Mouse (Mus musculus) lung, postnatal 0 days (tissue): ENCODE data around the gene Flrt2. TPM values are rescaled to one million over a fixed set of nuclear protein-coding genes. Genes with fewer than 3 reads are reported as not detected.

ENCODE experiments used
- ATAC-seq: fragments of 200-750 bp; cut with Nextera tagmentation; 2 replicates; pipeline ENCODE4 v1.8.0; 2017; ENCODE audit warnings: moderate library complexity
- DNase-seq: peaks from one replicate; pipeline ENCODE4 v3.0.0-alpha.2; 2016; ENCODE audit warnings: low spot score
- H3K27ac ChIP-seq: fragments of 300-500 bp; sonication (generic); 2 replicates; pipeline ENCODE4 v1.5.1; 2014; ENCODE audit warnings: antibody characterized with exemption, mild to moderate bottlenecking, low read length, mixed read lengths
- H3K27me3 ChIP-seq: fragments of 300-500 bp; sonication (generic); replicated peaks from 2 replicates; pipeline ENCODE4 v1.6.1; 2014; ENCODE audit warnings: low read length, mixed read lengths; ENCODE audit not compliant: insufficient read depth
- H3K36me3 ChIP-seq: fragments of 300-500 bp; sonication (generic); 2 replicates; pipeline ENCODE4 v1.6.1; 2014; ENCODE audit warnings: low read length, mixed read lengths; ENCODE audit not compliant: insufficient read depth
- H3K4me1 ChIP-seq: fragments of 300-500 bp; sonication (generic); 2 replicates; pipeline ENCODE4 v1.6.1; 2014; ENCODE audit warnings: antibody characterized with exemption, low read depth, low read length, mixed read lengths; ENCODE audit not compliant: insufficient read depth
- H3K4me2 ChIP-seq: fragments of 300-500 bp; sonication (generic); replicated peaks from 2 replicates; pipeline ENCODE4 v1.6.1; 2014; ENCODE audit warnings: low read depth, mild to moderate bottlenecking, low read length, moderate library complexity, mixed read lengths
- H3K4me3 ChIP-seq: fragments of 300-500 bp; sonication (generic); 2 replicates; pipeline ENCODE4 v1.5.1; 2014; ENCODE audit warnings: low read depth, low read length
- H3K9ac ChIP-seq: fragments of 300-500 bp; sonication (generic); replicated peaks from 2 replicates; pipeline ENCODE4 v1.6.1; 2014; ENCODE audit warnings: low read depth, mild to moderate bottlenecking
- H3K9me3 ChIP-seq: fragments of 300-500 bp; sonication (generic); 2 replicates; pipeline ENCODE4 v1.6.1; 2016; ENCODE audit warnings: low read length, mixed read lengths
- CTCF ChIP-seq: IDR thresholded peaks from 2 replicates; pipeline ENCODE4 v1.5.1; 2016; ENCODE audit warnings: antibody characterized with exemption, mild to moderate bottlenecking
- EP300 ChIP-seq: IDR thresholded peaks from 2 replicates; pipeline ENCODE4 v1.6.1; 2016; ENCODE audit warnings: antibody characterized with exemption, mild to moderate bottlenecking, control low read depth
- WGBS: fragments of 180-500 bp; shearing (Covaris S2); extraction: QIAGEN DNeasy Blood & Tissue Kit; methylation state at CpG from one replicate; pipeline ENCODE4 v1.1.7; 2014; 5-methylcytosine and 5-hydroxymethylcytosine counted together
- polyA plus RNA-seq: library from polyadenylated mRNA; unstranded; fragments of >200 nt; fragmentation: Nextera tagmentation; extraction: Ambion mirVana; gene quantifications from 2 replicates; pipeline ENCODE4 v1.2.1, GENCODE M21; 2015

Flrt2 gene
- polyA plus RNA-seq, 1 experiment from 2014 or later, result 1.7 TPM

- H3K27ac ChIP-seq, result no peak overlapping the region
- ATAC-seq, result no peak
- no peaks in the 10 kb centered on the region for H3K27me3 ChIP-seq
- no peak for TF ChIP-seq CTCF
- no peak for TF ChIP-seq EP300
- H3K9ac ChIP-seq, result no peak overlapping the region
- H3K9me3 ChIP-seq, result no peaks in the 10 kb centered on the region
- whole genome bisulfite sequencing, result 77% methylated on average over 5 of the region's 5 CpGs
- H3K36me3 ChIP-seq, result no peaks in the 10 kb centered on the region
- no peak overlapping the region for H3K4me2 ChIP-seq
- peaks cover 3% of the 10 kb centered on the region; the same call in 1 of the 2 replicates for H3K4me1 ChIP-seq
- H3K4me3 ChIP-seq, result no peak overlapping the region
- DNase-seq, result no peak
Observed at GRCm38 (mm10) chr12:95739739-95740138, 47.7 kb downstream of the Flrt2 start.

GRCm38 (mm10) chr12:95741296-95741695 lies 49.3 kb downstream of the Flrt2 start:
- no peaks in the 10 kb centered on the region for H3K36me3 ChIP-seq
- TF ChIP-seq CTCF (no peak), EP300 (no peak)
- no peaks in the 10 kb centered on the region for H3K9me3 ChIP-seq
- no peaks in the 10 kb centered on the region for H3K27me3 ChIP-seq
- WGBS, result 52% methylated on average over 11 of the region's 11 CpGs
- no peak for DNase-seq
- H3K27ac ChIP-seq, result no peak overlapping the region
- no peak overlapping the region for H3K4me2 ChIP-seq
- peaks cover 3% of the 10 kb centered on the region; the same call in 1 of the 2 replicates for H3K4me1 ChIP-seq
- no peak for ATAC-seq
- no peak overlapping the region for H3K9ac ChIP-seq
- no peak overlapping the region for H3K4me3 ChIP-seq

- WGBS, result 69% methylated on average over 4 of the region's 4 CpGs
- TF ChIP-seq EP300 (no peak), CTCF (no peak)
- H3K4me1 ChIP-seq, result peaks cover 3% of the 10 kb centered on the region; the same call in 1 of the 2 replicates
- ATAC-seq (no peak), DNase-seq (no peak)
- no peak overlapping the region for H3K9ac ChIP-seq
- H3K4me3 ChIP-seq, result no peak overlapping the region
- no peak overlapping the region for H3K27ac ChIP-seq
- no peaks in the 10 kb centered on the region for H3K36me3 ChIP-seq
- no peaks in the 10 kb centered on the region for H3K27me3 ChIP-seq
- H3K4me2 ChIP-seq, result no peak overlapping the region
- H3K9me3 ChIP-seq, result no peaks in the 10 kb centered on the region
Observed at GRCm38 (mm10) chr12:95744307-95744706, 52.3 kb downstream of the Flrt2 start.

GRCm38 (mm10) chr12:95746856-95747579 lies 55.0 kb downstream of the Flrt2 start:
- Histone ChIP-seq H3K27ac (no peak overlapping the region), H3K9ac (no peak overlapping the region), H3K4me1 (peaks cover 3% of the 10 kb centered on the region; the same call in 1 of the 2 replicates), H3K4me3 (no peak overlapping the region), H3K27me3 (no peaks in the 10 kb centered on the region), H3K4me2 (no peak overlapping the region), H3K36me3 (no peaks in the 10 kb centered on the region), H3K9me3 (no peaks in the 10 kb centered on the region)
- 21% methylated on average over 10 of the region's 10 CpGs for WGBS
- TF ChIP-seq CTCF (peak; percentile 13; the same call in 1 of the 2 replicates), EP300 (peak; percentile 65; the same call in 1 of the 2 replicates)
- ATAC-seq (peak; percentile 70), DNase-seq (peak; percentile 76)

GRCm38 (mm10) chr12:95748760-95749159 lies 56.7 kb downstream of the Flrt2 start:
- no peaks in the 10 kb centered on the region for H3K4me1 ChIP-seq
- H3K36me3 ChIP-seq, result no peaks in the 10 kb centered on the region
- no peak for TF ChIP-seq CTCF
- no peak for ATAC-seq
- no peak overlapping the region for H3K4me3 ChIP-seq
- DNase-seq, result no peak
- no peak overlapping the region for H3K9ac ChIP-seq
- H3K9me3 ChIP-seq, result no peaks in the 10 kb centered on the region
- no peak overlapping the region for H3K27ac ChIP-seq
- no peaks in the 10 kb centered on the region for H3K27me3 ChIP-seq
- 91% methylated on average over 2 of the region's 2 CpGs for WGBS
- H3K4me2 ChIP-seq, result no peak overlapping the region

DNA sequence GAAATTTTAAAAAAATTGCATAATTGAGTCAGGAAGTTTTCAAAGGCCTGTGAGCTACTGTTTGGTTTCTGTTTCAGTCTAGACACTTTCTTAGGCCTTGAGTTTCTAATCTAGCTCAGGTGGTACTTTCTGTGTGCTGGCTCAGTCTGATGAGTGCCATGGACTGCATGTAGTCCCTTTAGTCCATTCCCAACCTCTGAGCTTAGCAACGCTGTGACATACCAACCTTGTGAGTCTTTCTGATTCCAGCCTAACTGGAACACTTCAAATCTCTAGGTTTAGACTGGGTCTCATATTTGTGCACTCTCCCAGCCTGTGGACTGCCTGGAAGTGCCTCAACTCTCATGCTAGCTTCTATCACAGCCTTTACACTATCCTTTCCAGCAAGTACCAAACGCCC lies 57.2 kb downstream of the Flrt2 start:
- H3K4me1 ChIP-seq, result no peaks in the 10 kb centered on the region
- H3K27me3 ChIP-seq, result no peaks in the 10 kb centered on the region
- H3K27ac ChIP-seq, result no peak overlapping the region
- no peaks in the 10 kb centered on the region for H3K9me3 ChIP-seq
- TF ChIP-seq CTCF (no peak), EP300 (peak; percentile 58)
- no peaks in the 10 kb centered on the region for H3K36me3 ChIP-seq
- 63% methylated on average over 2 of the region's 2 CpGs for WGBS
- ATAC-seq, result peak; percentile 82
- H3K4me3 ChIP-seq, result no peak overlapping the region
- no peak overlapping the region for H3K4me2 ChIP-seq
- peak; percentile 62 for DNase-seq
- H3K9ac ChIP-seq, result no peak overlapping the region
